Mouse (Mus musculus): ENCODE results near the gene Erp44.

The Erp44 gene

DNA sequence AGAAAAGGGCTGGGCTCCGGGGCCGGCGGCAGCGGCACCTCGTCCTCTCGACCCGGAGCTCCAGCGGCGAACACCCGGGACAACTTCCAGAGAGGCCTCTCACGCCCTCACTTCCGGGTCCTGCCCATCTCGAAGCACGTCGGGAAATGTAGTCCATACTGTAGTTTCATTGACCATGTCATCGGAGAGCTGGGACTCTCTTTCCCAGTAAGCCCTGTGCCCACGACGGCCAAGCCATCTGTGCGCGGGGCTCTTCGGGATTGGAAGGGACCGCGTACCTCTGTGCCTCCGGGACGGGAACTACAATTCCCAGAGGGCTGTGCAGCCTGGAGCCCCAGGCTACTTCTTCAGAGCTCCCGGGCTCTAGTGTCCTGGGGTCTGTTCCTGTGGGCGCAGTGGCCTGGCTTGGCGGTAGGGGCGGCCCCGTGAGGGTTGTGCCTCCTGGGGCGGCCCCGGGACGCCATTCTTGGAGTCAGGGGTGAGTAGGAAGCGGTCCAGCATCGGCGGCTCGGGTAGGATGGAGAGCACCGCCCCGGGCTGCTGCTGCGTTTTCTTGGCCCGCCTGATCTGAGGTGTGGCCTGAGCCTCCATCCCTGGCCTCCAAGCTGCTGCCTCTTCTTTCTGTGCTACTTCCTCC lies at the start of gene Erp44, which contains the start of gene Invs:
Gene Erp44, minus strand, starts transcription at position 61 of the 637 bp plus-strand sequence.
Gene Invs, plus strand, starts transcription at position 263 of the 637 bp plus-strand sequence.
- DNase-seq, result peak; percentile 98

DNA sequence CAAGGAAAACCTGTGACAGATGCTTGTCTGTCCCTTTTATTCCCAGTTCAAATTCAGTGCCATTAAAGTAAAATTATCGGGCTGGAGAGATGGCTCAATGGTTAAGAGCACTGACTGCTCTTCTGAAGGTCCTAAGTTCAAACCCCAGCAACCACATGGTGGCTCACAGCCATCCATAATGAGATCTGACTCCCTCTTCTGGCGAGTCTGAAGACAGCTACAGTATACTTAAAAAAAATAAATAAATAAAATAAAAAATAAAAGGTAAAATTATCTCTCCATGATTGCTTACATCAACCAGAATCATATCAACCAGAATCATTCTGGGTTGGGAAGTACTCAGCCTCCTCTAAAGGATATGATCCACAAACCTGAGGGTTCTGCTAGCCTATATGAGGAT lies 48.7 kb upstream of the Erp44 start:
- DNase-seq, result no peak

DNA sequence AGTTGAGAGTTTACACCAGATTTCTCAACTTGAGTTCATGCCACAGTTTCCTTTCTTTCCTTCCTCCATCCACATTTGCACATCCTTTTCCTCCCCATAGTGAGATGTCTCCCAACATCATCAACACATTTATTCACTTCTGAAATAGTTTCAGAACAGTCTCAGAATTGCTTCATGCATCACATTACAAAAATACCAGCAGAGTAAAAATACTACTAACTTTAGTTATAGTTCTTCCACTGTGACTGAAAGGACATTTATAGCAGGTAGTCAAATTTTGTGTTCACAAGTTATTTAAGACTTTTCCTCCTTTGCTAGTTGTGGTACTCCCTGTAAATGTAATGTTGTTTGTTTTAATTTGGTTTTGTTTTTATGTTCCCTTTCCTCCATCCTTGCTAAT lies 47.8 kb upstream of the Erp44 start:
- DNase-seq, result no peak

DNA sequence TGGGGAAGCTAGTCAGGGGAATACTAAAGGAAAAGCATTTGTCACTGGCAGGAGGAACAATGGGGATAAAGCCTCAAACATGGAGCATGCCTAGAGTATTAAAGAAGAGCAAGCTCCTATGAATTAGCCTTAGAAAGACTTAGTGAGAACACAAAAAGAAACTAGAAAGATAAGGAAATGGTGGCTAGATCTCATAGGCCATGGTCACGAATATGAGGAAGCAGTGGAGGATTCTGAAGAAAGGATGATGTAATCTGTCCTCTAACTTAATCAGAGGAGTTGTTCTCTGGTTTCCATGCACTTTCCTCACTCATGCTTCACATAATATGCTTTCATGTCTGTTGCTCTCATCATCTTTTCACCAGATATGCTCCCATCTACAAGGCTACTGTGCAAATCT lies 42.7 kb upstream of the Erp44 start:
- DNase-seq, result no peak

DNA sequence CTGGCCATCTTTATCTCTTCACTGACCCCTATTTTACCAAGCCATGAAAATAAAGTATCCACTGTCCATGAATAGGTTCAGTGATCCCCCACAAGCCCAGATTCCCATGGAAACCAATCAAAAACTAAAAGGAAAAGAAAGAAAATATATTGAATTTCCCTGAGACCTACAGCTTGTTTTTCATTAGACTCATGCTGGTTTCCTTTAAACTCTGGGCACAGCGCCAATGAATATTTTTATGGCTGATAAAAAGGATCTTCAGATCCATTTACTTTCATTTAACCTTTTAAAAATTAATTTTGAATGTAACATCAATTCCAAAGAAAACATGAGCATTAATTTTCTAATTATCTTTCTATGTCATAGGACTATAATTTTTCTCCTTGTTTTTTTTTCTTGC lies 41.9 kb upstream of the Erp44 start:
- no peak for DNase-seq

DNA sequence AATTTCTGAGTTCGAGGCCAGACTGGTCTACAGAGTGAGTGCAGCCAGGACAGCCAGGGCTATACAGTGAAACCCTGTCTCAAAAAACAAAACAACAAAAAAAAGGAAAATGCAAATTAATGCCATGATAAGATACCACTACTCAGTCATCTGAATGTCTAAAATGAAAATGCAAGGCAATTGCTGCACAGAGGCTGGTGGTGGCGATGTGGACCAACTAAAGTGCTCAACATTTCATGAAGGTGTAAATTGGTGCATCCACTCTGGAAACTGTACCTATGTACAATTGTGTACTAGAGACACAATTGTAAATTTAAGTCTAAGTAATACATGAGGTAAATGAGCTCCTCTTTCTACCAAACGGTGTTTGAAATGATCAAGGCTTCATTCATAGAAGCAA lies 36.7 kb upstream of the Erp44 start:
- no peak for DNase-seq

DNA sequence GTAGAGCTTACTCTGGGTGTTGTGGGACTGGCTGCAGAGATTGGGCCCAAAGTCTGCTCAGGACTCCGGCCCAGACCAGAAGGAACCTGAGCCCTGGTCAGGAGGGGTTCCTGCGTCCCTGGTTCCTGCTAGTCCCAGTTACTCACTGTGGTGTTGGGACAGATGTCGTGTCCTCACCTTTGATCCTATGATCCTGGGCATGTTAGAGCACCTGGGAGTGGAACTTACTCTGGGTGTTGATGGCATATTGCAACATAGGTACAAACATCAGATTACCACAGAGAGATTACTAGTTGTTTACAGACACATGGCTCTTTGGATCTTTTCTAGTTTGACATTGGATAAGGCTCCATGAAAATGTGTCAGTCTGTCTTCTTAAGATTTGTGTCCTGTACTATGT lies 35.5 kb upstream of the Erp44 start:
- no peak for DNase-seq

DNA sequence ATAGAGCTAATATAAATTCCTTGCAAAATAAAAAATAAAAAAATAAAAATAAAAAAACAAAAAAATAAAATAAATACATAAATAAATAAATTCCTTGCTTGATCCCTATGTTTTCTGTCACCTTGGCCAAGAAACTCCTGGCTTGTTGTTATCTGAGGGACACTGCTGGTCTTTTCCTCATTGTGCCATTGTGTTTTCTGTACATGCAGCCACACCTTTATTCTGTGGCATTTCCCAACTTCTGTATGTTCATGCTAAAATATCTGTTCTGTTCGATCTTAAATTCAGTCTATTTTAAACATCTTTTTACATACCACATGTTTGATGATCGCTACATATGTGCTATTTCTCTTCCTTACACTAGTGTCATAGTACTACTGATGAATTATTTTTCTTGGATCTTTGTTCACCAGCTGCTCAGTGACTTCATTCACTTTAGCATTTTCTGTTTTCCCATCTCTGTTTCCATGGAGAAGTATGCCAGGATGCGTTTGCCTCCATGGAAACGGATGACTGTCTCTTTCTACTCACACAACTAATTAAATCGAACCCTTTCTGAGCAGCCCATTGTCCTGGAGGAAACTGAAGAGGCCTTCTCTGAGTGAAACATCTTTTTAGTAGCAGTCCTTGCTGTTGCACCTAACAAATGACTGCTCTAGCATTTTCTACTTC lies 7.9 kb upstream of the Erp44 start:
- no peak for DNase-seq

DNA sequence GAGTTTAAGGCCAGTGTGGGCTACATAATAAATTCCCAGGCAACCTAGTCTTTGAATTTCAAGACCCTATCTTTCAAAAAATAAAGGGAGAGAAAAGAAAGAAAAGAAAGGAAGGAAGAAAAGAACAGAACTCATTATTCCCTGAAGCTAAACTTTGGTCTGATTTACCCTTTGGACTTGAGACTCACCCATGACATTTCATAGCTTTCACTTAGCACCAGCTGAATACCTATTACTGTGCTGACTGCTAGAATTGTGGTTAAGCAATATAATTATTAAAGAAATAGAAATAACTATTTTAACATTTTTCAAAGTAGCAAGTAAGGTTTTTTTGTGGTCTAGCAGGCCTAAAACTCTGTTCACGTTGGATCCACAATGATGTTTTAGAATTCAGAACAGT lies 1.8 kb upstream of the Erp44 start:
- no peak for DNase-seq

DNA sequence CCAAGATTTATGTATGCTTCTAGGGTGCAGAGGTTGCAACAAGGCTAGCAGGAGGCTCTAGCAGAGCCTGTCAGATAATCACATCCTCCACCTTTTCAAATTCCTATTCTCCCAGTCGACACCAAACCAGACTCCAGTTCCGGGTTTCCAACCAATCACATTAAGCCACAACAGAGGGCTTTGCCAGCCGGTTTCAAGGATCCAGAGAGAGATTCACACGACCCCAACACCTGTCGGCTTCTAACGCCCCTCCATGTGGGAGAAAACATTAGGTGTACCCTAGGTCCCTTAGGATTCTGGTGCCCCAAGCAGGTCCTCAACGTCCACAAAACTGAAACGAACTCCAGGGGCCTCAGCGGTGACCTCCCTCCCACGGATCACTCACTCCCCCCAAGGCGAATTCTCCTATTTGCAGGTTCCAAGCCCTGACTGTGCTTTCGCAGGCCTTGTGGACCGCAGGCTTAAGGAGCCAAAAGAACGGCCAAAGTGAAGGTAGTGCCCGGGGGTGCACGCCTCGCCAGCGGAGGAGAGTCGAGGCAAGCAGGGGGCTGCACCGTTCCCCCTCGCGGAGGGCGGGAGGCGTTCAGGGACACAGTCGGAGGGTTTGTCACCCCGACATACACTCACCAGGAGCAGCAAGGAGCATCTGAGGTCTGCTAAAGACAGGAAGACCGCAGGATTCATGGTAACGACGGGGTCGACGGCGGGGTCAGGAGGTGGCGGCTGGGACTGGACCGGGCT lies 431 bp downstream of the Erp44 start:
- peak; percentile 27 for DNase-seq

DNA sequence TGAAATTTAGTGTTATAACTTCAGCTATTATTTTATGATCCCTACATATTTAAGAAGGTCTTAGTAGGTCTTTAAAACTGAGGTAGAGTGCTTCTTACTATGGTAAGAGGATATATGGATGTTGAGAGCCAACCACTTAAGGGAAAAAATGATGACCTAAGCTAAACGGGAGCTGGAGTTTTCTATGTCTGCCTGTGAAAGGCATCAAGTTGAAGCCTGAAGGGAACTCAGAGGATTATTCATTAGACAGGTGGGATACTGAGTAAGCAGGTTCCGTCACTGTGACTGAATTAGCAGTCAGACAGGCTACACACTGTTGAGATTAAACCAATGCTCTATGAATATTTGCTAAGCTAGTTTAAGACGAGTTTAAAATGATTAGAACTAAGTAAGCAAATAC lies 2.3 kb downstream of the Erp44 start:
- no peak for DNase-seq

DNA sequence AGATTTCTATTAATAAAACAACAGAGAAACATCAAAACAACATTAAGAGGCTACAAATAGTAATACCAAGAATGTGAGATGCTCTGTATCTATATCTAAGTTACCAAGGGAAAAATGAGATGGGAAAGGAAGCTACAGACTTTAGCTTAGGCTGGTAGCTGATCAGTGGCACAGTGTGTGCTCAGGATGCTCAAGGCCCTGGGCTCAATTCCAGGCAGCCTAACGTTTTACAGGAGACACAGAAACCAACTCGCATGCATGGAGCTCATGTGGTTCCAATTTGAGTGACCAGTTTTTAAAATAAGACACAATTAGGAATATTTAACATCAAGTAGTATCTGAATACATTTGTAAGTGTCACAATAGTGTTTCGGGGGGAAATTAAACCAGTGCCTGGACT lies 3.6 kb downstream of the Erp44 start:
- DNase-seq, result no peak

DNA sequence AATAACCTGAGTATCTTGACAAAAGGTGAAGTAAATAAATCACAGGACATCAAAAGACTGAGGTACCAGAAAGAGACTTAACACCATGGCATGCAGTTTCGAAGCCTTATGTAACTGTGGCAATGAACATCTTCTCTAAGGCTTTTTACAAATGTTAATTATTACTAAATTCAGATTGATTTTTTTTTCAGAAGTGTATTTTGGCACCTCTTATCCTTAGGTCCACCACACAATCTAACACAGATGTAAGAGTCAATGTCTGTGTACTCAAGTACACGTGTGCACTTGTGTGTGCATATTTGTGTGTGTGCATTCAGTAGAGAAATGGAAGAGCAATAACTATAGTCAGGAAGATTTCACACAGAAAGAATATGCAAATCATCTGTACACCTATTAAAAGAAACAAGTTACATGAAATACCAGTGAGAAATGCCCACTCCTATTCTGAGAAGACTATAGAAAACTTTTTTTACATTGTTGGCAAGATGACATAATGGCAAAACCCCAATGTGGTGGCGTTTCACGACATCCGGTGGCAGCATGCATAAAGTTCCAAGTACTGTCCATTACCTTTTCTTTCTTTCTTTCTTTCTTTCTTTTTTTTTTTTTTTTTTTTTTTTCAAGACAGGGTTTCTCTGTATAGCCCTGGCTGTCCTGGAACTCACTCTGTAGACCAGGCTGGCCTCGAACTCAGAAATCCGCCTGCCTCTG lies 6.1 kb downstream of the Erp44 start:
- DNase-seq, result no peak

DNA sequence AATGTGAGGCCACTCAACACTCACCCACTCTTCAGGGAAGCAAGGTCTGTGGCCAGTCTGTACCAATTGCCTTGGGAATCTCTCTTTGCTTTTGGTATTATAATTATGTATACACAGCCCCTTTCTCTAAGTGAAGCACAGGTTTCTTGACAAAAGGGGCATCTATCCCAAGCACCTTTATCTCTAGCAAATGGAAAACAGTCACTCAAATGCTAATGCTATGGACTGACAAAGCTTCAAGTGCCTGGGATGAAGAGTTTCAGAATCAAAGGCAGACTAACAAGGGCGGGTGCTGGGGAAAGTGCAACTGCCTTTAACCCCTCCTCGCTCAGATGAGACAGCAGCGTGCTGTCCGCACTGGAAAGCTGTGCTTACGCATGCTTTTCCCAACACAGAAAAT lies 7.5 kb downstream of the Erp44 start:
- DNase-seq, result no peak

DNA sequence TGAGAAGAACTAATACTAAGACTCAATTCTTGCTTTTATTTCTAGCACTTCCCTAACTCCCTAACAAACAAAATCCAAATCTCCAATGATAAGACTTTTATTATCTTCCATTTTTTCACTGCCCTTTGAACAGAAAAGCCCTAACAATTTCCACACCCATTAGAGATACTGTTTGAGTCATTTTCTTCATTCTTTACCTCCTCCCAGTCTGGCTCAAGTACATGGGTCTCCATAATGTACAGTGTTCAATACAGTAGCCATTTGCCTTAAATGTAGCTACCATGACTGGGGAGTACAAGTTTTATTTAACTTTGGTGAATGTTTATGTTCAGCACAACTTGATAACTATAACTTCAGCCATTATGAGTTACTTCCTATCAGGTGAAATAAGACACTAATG lies 8.8 kb downstream of the Erp44 start:
- DNase-seq, result no peak

DNA sequence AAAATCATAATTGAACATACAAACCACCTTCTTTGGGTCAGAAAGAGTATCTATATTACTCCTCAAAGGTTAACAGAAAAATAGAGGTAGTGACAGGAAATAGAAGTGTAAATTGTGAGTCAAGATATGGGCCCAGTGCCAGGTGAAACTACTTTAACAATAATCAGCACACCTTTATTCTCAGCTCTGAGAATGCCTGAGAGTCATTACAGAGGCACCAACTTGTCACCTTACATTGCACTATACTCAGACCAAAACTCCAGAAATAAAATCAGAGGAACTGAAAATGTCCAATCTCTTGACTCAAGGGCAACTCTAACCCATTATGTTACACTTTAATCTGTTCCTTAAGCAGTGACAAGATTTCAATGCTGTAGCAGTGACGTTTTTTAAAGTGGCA lies 11.2 kb downstream of the Erp44 start:
- no peak for DNase-seq

DNA sequence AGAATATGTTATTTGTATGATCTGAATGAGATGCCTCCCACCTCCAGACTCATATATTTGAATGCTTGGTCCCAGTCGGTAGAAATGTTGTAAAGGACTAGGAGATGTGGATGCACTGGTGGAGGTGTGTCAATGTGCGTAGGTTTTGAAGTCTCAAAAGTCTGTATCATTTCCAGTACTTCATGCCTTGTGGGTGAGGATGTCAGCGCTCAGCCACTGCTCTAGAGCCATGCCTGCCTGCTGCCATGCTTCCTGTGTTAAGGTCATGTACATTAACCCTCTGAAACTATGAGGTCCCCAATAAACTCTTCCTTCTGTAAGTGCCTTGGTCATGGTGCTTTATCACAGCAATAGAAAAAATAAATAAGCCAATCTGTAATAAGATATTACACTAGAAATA lies 11.7 kb downstream of the Erp44 start:
- no peak for DNase-seq

DNA sequence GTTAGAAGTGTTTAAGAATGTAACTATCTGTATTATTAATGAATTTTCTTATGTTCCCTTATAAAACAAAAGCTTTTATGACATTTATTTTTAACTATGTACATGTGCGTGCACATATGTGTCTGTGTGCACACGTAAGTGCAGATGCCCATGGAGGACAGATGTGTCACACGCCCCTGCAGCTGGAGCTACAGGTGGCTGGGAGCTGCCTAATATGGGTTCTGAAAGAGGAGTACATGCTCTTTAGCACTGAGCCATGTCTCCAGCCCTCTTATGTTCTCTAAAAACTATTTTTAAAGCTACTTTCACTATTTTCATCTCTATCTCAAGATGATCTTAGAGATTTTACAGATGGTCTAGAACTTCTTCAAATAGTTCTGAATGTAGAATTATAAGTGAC lies 21.3 kb downstream of the Erp44 start:
- DNase-seq, result no peak

DNA sequence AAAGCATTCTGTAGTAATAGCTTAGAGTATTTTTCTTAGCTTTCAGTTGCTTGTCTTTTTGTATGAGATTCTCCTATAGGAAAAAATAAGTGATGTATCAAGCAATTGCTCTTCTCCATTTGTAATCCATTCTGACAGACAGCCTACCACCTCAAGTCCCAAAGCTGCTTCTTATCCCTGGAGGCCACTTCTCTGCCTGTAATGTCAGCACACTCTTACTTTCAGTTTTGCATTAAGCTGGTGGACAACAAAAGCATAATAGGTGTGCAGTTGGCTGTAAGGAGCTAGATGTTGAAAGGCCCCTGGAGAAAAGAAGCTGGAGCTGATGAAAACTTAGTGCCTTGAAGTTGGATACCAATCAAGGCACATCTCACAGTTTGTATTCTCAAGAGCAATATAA lies 26.1 kb downstream of the Erp44 start:
- no peak for DNase-seq

DNA sequence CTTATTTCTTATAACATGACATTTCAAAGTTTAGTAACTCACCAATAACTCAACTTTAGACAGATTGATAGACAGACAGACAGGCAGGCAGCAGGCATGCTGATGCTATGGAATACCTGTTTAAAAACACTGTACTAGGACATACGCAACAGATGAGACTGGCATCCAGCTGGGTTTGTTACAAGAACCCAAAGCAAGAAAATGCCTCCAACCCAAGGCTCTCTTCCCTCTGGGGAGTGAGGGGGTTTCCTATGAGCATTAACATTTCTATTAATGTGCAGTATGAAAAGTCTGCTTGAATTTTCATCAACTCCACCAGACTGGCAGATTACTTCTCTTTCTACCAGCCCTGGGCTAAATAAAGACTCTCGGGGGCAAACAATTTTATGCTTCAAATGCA lies 35.1 kb downstream of the Erp44 start:
- DNase-seq, result no peak

DNA sequence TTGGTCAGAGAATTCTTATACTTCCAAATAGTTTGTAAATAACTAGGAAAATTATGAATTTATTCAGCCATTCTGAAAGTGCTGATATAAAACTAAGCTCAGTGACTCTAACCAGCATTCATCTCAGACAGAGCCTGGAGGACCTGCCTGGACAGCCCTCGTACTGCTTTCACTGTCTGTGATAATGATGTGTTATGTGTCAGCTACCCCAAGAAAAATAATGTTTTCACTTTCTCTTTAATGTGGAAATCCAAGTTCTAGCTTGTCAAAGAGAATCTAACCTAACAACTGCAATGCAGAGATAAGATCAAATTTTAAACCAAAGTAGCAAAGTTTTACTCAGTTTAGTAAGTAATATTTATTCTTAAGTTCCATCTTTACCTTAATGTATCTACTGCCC lies 35.6 kb downstream of the Erp44 start:
- DNase-seq, result no peak

DNA sequence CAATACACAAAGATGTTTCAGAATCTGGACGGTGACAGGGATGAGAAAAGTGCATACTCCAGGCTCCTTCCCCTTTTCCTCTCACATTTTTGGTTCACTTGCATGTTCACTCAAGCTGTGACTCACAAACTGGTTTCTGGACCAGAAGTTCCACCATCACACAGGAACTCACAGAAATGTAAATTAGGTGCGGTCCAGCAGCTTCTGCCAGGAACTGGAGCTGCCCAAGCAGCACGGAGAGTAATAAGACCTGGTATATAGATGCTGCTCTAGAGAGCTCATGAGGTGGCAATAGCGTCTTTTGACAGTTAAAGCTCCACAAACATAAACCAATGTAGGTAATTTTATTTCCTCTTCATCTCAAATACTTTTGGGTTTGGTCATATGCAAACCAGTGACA lies 36.9 kb downstream of the Erp44 start:
- DNase-seq, result no peak

DNA sequence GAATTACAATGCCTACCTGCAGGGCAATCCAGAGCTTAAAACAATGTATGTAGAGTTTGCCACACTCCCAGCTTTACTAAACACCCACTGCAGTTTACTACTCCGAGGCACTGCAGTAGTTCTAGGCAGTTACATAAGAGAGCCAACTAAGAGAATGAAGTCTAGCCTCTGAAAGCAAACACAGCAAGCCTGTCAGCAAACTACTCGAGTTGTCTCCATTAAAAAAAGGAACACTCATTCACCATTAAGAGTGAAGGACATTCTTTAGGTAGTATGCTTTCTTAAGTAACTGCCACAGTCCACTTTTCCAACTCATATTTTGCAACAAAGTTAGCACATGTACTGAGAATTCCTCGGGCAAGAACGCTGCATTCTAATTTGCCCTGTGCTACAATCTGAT lies 40.3 kb downstream of the Erp44 start:
- no peak for DNase-seq

DNA sequence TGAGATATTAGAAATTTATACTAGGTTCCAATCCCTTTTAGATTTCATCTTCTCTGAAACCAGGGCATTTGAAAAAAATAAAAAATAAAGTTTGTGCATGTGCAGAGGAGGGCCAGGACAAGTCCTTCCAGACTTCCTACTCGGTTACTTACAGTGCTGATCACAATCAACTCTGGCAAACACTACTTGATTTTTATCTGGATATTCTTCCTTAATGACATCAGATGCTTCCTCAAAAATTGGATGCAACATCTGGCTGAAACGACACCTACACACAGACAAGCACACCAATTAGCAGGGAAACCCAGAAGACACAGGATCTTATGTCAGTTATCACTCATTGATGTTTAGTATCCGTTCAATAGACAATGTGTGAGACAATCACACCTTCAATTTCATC lies 42.6 kb downstream of the Erp44 start:
- no peak for DNase-seq
